Mouse (Mus musculus) testis, adult 2 months (tissue): ENCODE data around the gene Amotl2. TPM values are rescaled to one million over a fixed set of nuclear protein-coding genes. Genes with fewer than 3 reads are reported as not detected.

Source experiments
- H3K27ac ChIP-seq: fragments of 200-500 bp; 2 replicates; pipeline ENCODE4 v1.5.1; 2012; ENCODE audit warnings: low read depth, low read length; ENCODE audit not compliant: control insufficient read depth, insufficient read depth
- H3K27me3 ChIP-seq: fragments of 200-500 bp; 2 replicates; pipeline ENCODE4 v1.6.1; 2012; ENCODE audit warnings: mild to moderate bottlenecking, low read length, moderate library complexity; ENCODE audit not compliant: control insufficient read depth, insufficient read depth
- H3K36me3 ChIP-seq: fragments of 200-500 bp; 2 replicates; pipeline ENCODE4 v1.6.1; 2012; ENCODE audit warnings: mild to moderate bottlenecking, low read length; ENCODE audit not compliant: control insufficient read depth, insufficient read depth
- H3K4me1 ChIP-seq: fragments of 200-500 bp; 2 replicates; pipeline ENCODE4 v1.6.1; 2012; ENCODE audit warnings: low read length; ENCODE audit not compliant: control insufficient read depth, insufficient read depth
- H3K4me3 ChIP-seq: fragments of 200-500 bp; 2 replicates; pipeline ENCODE4 v1.5.1; 2012; ENCODE audit warnings: low read depth, mild to moderate bottlenecking, low read length, moderate library complexity, mixed read lengths; ENCODE audit not compliant: control insufficient read depth
- CTCF ChIP-seq: fragments of 200-500 bp; IDR thresholded peaks from 2 replicates; pipeline ENCODE4 v1.5.1; 2012; ENCODE audit warnings: low read depth, mild to moderate bottlenecking, inconsistent platforms, low read length, moderate library complexity; ENCODE audit not compliant: control insufficient read depth, insufficient read depth, insufficient replicate concordance
- POLR2A ChIP-seq: fragments of 200-500 bp; IDR thresholded peaks from 2 replicates; pipeline ENCODE4 v1.6.1; 2012; ENCODE audit warnings: low read depth, mild to moderate bottlenecking, inconsistent platforms, low read length, moderate library complexity; ENCODE audit not compliant: control insufficient read depth
- polyA plus RNA-seq: library from polyadenylated mRNA; depleted of rRNA; stranded (reverse); fragments of >200 nt; gene quantifications from 2 replicates; pipeline ENCODE4 v1.2.3, GENCODE M21; 2012

The Amotl2 gene
- polyA plus RNA-seq, 1 experiment: 2.6 TPM

GRCm38 (mm10) chr9:102735231-102735630 is 18.8 kb downstream of the Amotl2 start:
- no peaks in the 10 kb centered on the region for H3K27me3 ChIP-seq
- H3K36me3 ChIP-seq: no peaks in the 10 kb centered on the region
- no peaks in the 10 kb centered on the region; the same call in 1 of the 2 replicates for H3K4me1 ChIP-seq
- no peak overlapping the region for H3K4me3 ChIP-seq
- TF ChIP-seq POLR2A (no peak), CTCF (no peak)
- no peak overlapping the region for H3K27ac ChIP-seq

DNA sequence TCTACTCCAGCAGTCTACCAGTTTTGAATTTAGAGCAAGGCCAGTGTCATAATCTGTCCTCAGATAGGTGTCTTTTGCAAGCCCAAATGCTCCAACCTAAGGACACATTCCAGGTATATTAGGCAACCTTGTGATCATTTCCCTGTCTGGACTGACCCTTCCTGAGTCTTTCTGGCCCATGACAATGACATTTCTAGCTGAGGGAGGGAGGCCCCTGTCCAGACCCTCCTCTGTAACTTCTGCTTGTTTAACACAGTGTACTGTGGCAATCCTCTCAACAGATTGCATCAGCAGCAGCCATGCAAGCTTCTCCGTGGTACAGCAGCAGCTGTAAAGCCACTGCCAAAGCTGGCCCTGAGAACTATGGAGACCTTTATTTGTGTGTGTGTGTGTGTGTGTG is 19.5 kb downstream of the Amotl2 start:
- no peaks in the 10 kb centered on the region for H3K27me3 ChIP-seq
- no peak overlapping the region for H3K4me3 ChIP-seq
- no peaks in the 10 kb centered on the region; the same call in 1 of the 2 replicates for H3K4me1 ChIP-seq
- TF ChIP-seq CTCF: no peak
- TF ChIP-seq POLR2A: no peak
- no peaks in the 10 kb centered on the region for H3K36me3 ChIP-seq
- no peak overlapping the region for H3K27ac ChIP-seq

DNA sequence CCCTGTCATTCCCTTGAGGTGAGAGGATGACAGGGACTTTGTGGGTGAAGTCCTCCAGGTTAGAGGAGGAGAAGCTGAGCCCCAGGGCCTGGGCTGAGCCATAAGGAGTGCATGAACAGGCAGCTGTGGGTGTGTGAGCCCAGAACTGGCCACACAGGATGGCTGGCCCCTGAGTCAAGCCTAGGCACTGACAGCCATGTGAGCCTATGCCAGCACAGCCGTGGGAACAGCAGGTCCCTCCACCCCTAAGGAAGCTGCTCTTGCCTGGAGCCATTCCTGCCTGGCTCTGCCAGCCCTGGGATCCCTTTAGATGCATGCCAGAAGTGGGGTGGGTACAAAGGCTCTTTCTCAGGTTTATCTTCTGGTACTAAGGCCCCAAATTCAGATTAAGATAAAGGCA is 20.9 kb downstream of the Amotl2 start:
- Histone ChIP-seq H3K27me3 (no peaks in the 10 kb centered on the region), H3K27ac (no peak overlapping the region), H3K4me1 (no peaks in the 10 kb centered on the region; the same call in 1 of the 2 replicates), H3K36me3 (no peaks in the 10 kb centered on the region), H3K4me3 (no peak overlapping the region)
- TF ChIP-seq POLR2A (no peak), CTCF (no peak)

DNA sequence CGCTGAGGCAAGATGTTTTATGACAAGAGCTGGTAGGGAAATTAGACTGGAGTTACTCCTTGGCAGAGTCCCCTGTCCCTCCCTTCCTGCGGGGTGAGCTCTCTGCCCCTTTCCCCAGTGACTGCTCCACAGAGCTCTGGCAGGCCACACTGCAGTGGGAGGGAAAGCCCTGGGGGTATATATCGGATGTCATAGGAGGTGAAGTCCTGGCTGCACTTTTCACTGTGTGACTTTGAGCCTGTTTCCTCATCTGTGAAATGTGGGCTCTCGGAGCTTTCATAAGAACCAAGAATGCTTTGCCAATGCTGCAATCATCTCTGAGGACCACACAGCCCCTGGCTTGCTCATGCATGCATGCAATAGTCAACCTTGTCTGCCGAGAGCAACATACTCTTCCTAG is 30.3 kb downstream of the Amotl2 start:
- no peak overlapping the region for H3K4me3 ChIP-seq
- no peaks in the 10 kb centered on the region for H3K4me1 ChIP-seq
- H3K27ac ChIP-seq: no peak overlapping the region
- H3K36me3 ChIP-seq: no peaks in the 10 kb centered on the region
- no peaks in the 10 kb centered on the region for H3K27me3 ChIP-seq
- no peak for TF ChIP-seq POLR2A
- TF ChIP-seq CTCF: no peak

DNA sequence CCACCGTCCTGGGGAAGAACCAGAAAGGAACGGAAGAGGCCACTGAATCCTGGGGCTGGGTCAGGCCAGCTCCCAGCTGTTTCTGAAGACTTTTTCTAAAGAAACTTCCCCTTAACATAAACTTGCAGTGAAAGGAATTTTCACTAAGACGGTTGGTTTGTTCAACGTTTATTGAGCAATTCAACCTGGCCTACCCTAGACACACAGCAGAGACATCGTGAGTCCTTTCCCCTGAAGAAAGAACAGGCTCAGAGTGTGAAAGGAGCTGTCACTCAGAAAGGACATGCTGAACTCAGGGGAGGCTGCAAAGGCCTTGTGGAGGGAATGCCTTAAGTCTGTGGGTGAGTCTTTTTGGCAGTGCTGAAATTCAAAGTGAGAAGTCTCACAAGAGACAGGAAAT is 31.4 kb downstream of the Amotl2 start:
- Histone ChIP-seq H3K36me3 (no peaks in the 10 kb centered on the region), H3K27me3 (no peaks in the 10 kb centered on the region), H3K4me1 (no peaks in the 10 kb centered on the region), H3K4me3 (no peak overlapping the region), H3K27ac (no peak overlapping the region)
- TF ChIP-seq CTCF: no peak

DNA sequence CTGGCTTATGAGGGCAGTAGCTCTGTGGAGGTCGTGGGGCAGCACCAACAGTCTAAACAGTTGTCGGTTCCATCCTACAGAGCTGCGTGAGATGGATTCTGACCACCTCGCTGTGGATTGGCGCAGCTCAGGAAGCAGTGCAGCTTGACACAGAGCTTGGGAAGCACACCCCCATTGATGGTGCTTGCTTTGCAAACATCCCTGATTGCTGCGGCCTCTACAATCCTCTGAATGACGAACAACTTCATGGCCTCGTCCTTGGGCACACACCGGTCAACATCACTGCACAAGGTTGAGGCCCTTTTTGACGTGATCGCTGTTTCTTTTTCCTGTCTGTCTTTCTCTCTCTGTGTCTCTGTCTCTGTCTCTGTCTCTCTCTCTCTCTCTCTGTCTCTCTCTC is 32.7 kb downstream of the Amotl2 start:
- Histone ChIP-seq H3K27me3 (no peaks in the 10 kb centered on the region), H3K4me1 (no peaks in the 10 kb centered on the region), H3K36me3 (no peaks in the 10 kb centered on the region), H3K4me3 (no peak overlapping the region), H3K27ac (no peak overlapping the region)
- no peak for TF ChIP-seq POLR2A
- TF ChIP-seq CTCF: no peak

DNA sequence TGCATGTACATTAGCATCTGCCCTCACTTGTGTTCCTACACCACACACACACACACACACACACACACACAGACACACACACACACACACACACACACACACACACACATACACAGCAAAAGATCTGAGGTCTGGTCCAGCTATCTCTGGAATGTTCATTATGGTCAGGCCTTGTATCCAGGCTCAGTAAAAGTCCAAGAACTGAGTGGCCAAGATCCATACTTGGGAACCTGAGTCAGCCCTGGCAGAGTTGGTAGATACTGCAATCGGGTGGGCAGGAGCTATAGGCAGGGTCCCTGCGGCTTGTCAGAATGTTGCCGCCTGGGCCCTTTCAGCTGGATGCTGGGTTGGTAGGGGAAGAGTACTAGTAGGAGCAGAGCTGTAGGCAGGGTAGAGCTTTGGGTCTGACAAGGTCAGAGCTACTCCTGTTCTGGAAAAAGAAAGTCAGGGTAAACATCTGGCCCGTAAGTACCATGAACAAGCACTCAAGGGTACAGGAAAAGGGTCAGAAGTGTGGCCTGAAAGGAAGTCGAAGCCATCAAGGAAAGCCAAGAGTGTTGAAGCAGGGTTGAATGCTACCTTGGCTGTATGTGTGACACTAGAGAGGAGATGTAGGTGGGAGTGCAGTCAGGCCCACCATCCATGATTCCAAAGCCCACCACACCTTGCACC is 35.3 kb downstream of the Amotl2 start:
- Histone ChIP-seq H3K27me3 (no peaks in the 10 kb centered on the region), H3K36me3 (no peaks in the 10 kb centered on the region), H3K4me1 (peaks cover 3% of the 10 kb centered on the region; the same call in 1 of the 2 replicates), H3K4me3 (no peak overlapping the region), H3K27ac (no peak overlapping the region)
- TF ChIP-seq CTCF: no peak
- TF ChIP-seq POLR2A: no peak

DNA sequence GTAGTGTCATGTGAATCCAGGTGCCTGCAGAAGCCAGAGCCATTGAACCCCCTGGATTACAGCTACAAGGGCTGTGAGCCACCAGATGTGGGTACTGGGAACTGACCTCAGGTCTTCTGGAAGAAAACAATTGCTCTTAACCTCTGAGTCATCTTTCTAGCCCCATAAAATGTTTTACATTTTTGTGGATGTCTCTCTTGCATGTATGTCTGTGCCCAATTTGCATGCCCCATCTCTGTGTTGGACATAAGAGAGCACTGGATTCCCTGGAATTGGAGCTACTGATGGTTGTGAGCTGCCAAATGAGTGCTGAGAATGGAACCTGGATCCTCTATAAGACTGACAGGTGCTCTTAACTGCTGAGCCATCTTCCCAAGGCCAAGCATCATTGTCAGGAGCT is 36.8 kb downstream of the Amotl2 start:
- Histone ChIP-seq H3K4me1 (peaks cover 3% of the 10 kb centered on the region; the same call in 1 of the 2 replicates), H3K27me3 (no peaks in the 10 kb centered on the region), H3K27ac (no peak overlapping the region), H3K36me3 (no peaks in the 10 kb centered on the region), H3K4me3 (no peak overlapping the region)
- TF ChIP-seq POLR2A: no peak
- no peak for TF ChIP-seq CTCF
